Mouse (Mus musculus) small intestine, adult 2 months (tissue): ENCODE measurements around the gene Tmed4. TPM values are rescaled to one million over a fixed set of nuclear protein-coding genes. Genes with fewer than 3 reads are reported as not detected.

Experiments used
- H3K27ac ChIP-seq: fragments of 200-500 bp; 2 replicates; pipeline ENCODE4 v1.5.1; 2012; ENCODE audit warnings: low read depth, low read length, control low read depth, inconsistent platforms; ENCODE audit not compliant: insufficient read depth
- H3K27me3 ChIP-seq: fragments of 200-500 bp; 2 replicates; pipeline ENCODE4 v1.6.1; 2012; ENCODE audit warnings: mild to moderate bottlenecking, moderate library complexity, low read length, inconsistent platforms; ENCODE audit not compliant: control insufficient read depth, insufficient read depth
- H3K36me3 ChIP-seq: fragments of 200-500 bp; 2 replicates; pipeline ENCODE4 v1.6.1; 2012; ENCODE audit warnings: mild to moderate bottlenecking, low read length, control low read depth, inconsistent platforms; ENCODE audit not compliant: control insufficient read depth, insufficient read depth
- H3K4me1 ChIP-seq: fragments of 200-500 bp; 2 replicates; pipeline ENCODE4 v1.6.1; 2012; ENCODE audit warnings: low read length, inconsistent platforms, mixed read lengths; ENCODE audit not compliant: control insufficient read depth, insufficient read depth, insufficient read length
- H3K4me3 ChIP-seq: fragments of 200-500 bp; 2 replicates; pipeline ENCODE4 v1.5.1; 2012; ENCODE audit warnings: low read depth, mild to moderate bottlenecking, control low read depth, inconsistent platforms, low read length, moderate library complexity
- CTCF ChIP-seq: fragments of 200-500 bp; IDR thresholded peaks from 2 replicates; pipeline ENCODE4 v1.5.1; 2012; ENCODE audit warnings: low read depth, mild to moderate bottlenecking, control low read depth, inconsistent platforms, low read length, moderate library complexity, mixed read lengths; ENCODE audit not compliant: insufficient replicate concordance, insufficient read length; ENCODE audit errors: extremely low read depth
- POLR2A ChIP-seq: fragments of 200-500 bp; IDR thresholded peaks from 2 replicates; pipeline ENCODE4 v1.6.1; 2012; ENCODE audit warnings: low read depth, mild to moderate bottlenecking, control low read depth, inconsistent platforms, low read length, moderate library complexity
- WGBS: fragments of 180-500 bp; shearing (Covaris S2); methylation state at CpG from one replicate; pipeline ENCODE4 v1.1.7; 2018; 5-methylcytosine and 5-hydroxymethylcytosine counted together
- polyA plus RNA-seq: library from polyadenylated mRNA; depleted of rRNA; stranded (reverse); fragments of >200 nt; gene quantifications from 2 replicates; pipeline ENCODE4 v1.2.3, GENCODE M21; 2012; rRNA removed

The Tmed4 gene
- polyA plus RNA-seq: 103 and 182 TPM in 2 replicates

GRCm38 (mm10) chr11:6274387-6275093, at the start of gene Tmed4:
Tmed4 (minus strand) TSS chr11:6274870.
- Histone ChIP-seq H3K4me3 (peak within 1 kb of the TSS; percentile 69), H3K36me3 (peaks cover 14% of the 10 kb centered on the region), H3K4me1 (peaks cover 4% of the 10 kb centered on the region; the same call in 1 of the 2 replicates), H3K27ac (peak within 1 kb of the TSS; percentile 84), H3K27me3 (no peaks in the 10 kb centered on the region)
- TF ChIP-seq CTCF: peak; percentile 64; the same call in 1 of the 2 replicates
- TF ChIP-seq POLR2A: peak; percentile 89
- under 1% methylated on average over 39 of the region's 39 CpGs for WGBS

- Histone ChIP-seq H3K4me3 (no peak overlapping the region), H3K4me1 (peaks cover 4% of the 10 kb centered on the region; the same call in 1 of the 2 replicates), H3K36me3 (peaks cover 51% of the 10 kb centered on the region), H3K27ac (no peak overlapping the region), H3K27me3 (no peaks in the 10 kb centered on the region)
- WGBS: 90% methylated on average over 5 of the region's 5 CpGs
- no peak for TF ChIP-seq CTCF
- no peak for TF ChIP-seq POLR2A
Measured at GRCm38 (mm10) chr11:6323348-6323747, 48.7 kb upstream of the Tmed4 start.

- H3K4me1 ChIP-seq: peaks cover 4% of the 10 kb centered on the region; the same call in 1 of the 2 replicates
- peaks cover 58% of the 10 kb centered on the region for H3K36me3 ChIP-seq
- H3K27me3 ChIP-seq: no peaks in the 10 kb centered on the region
- H3K4me3 ChIP-seq: no peak overlapping the region
- no peak overlapping the region for H3K27ac ChIP-seq
- WGBS: 93% methylated on average over 2 of the region's 2 CpGs
- TF ChIP-seq CTCF (no peak), POLR2A (no peak)
Measured at GRCm38 (mm10) chr11:6322086-6322485, 47.4 kb upstream of the Tmed4 start.

GRCm38 (mm10) chr11:6319374-6319773, 44.7 kb upstream of the Tmed4 start:
- TF ChIP-seq CTCF (no peak), POLR2A (no peak)
- H3K27me3 ChIP-seq: no peaks in the 10 kb centered on the region
- no peak overlapping the region for H3K27ac ChIP-seq
- H3K36me3 ChIP-seq: peaks cover 69% of the 10 kb centered on the region
- 70% methylated on average over 2 of the region's 2 CpGs for WGBS
- peaks cover 4% of the 10 kb centered on the region; the same call in 1 of the 2 replicates for H3K4me1 ChIP-seq
- no peak overlapping the region for H3K4me3 ChIP-seq

GRCm38 (mm10) chr11:6318559-6318958, 43.9 kb upstream of the Tmed4 start:
- Histone ChIP-seq H3K36me3 (peaks cover 71% of the 10 kb centered on the region), H3K4me3 (no peak overlapping the region), H3K27me3 (no peaks in the 10 kb centered on the region), H3K27ac (no peak overlapping the region), H3K4me1 (no peaks in the 10 kb centered on the region)
- 76% methylated on average over 5 of the region's 5 CpGs for WGBS
- TF ChIP-seq CTCF: no peak
- TF ChIP-seq POLR2A: no peak

GRCm38 (mm10) chr11:6316821-6317220, 42.2 kb upstream of the Tmed4 start:
- H3K4me1 ChIP-seq: no peaks in the 10 kb centered on the region
- TF ChIP-seq POLR2A (no peak), CTCF (no peak)
- no peaks in the 10 kb centered on the region for H3K27me3 ChIP-seq
- no peak overlapping the region for H3K4me3 ChIP-seq
- peaks cover 70% of the 10 kb centered on the region for H3K36me3 ChIP-seq
- WGBS: 92% methylated on average over 11 of the region's 11 CpGs
- H3K27ac ChIP-seq: no peak overlapping the region

GRCm38 (mm10) chr11:6313874-6314406, 39.3 kb upstream of the Tmed4 start:
- no peak for TF ChIP-seq POLR2A
- TF ChIP-seq CTCF: no peak
- Histone ChIP-seq H3K27ac (no peak overlapping the region), H3K36me3 (peaks cover 71% of the 10 kb centered on the region), H3K27me3 (no peaks in the 10 kb centered on the region), H3K4me3 (no peak overlapping the region), H3K4me1 (peaks cover 5% of the 10 kb centered on the region; the same call in 1 of the 2 replicates)
- WGBS: 86% methylated on average over 7 of the region's 7 CpGs
